Mouse (Mus musculus): ENCODE measurements around the gene Foxl1.

The Foxl1 gene

DNA sequence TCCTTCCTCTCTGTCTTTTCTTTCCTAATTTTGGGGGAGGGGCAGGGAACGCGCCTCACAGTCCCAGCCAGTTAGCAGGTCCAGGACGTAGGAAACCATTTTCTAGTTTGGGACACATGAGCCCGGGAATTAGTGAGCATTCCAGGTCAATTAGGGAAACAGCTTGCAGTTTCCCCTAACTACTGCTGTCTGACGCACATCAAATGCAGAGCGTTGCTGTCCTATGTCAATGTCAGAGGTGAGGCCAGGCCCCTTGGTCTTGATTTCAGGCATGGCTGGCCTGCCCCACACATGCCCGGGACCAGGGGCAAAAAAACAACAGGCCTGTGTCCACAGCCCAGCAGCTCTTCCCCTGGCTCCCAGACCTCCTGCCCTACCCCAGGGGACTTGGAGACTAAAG lies 42.4 kb downstream of the Foxl1 start:
- peak; percentile 91 for DNase-seq (ENCODE audit: low spot score)

DNA sequence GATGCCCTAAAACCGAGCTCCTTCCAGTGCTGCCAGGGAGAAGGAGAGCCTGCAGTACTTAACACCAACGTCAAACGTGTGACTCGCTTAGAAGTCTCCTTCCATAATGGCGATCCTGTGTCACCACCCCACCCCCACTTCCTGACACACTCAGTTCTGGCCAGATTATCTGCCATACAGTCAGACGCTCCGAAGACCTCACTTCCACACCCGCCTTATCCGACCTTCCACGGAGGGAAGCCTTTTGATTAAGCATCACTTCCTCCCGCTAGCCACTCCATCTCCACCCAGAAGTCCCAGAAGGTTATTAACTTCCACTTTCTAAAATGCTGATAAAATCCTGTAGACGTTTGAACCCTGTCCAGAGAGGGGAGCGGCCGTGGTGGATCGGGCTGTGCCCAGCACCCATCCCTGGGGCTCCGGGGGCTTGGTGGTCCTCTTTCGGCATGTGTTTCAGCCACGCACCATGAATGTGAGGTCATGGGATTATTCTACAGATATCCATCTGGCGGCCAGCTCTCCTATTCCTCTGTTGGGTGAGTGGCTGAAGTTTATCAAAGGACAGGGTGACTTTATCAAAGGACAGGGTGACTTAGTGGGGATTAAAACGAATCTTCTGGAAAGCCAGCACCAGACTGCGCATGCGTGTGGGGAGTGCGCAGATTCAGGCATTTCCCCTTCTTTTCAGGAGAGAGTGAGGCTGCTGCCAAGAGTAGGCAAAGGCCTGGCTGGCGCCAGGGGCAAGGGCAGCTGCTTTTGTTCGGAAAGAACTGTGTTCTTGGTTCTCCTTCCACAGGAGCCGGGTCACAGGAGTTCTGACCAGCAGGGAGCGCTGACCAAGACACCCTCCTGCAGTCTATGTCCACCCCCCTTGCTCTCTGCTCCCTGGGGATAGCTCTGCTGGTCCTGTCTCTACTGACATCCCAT lies 43.1 kb downstream of the Foxl1 start:
- peak; percentile 93 for DNase-seq (ENCODE audit: low spot score)

DNA sequence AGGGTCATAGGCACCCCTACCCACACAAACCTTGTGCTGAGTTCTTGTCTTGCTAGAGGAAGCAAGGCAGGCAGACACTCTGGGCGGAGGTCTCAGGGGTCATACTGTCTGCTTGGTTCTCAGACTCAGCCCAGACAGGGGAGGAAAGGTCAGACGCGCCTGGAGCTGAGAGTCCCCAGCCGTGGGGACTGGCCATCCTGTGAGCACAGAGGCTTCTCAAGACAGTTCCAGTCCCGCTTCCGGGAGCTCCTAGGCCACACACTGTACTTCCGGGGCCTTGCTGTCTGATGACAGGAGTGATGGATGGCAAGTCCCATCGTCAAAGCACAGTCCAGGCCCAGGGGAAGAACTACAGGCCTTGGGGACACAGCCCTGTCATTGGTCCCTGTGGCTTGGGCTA lies 44.8 kb downstream of the Foxl1 start:
- no peak for DNase-seq (ENCODE audit: low spot score)

DNA sequence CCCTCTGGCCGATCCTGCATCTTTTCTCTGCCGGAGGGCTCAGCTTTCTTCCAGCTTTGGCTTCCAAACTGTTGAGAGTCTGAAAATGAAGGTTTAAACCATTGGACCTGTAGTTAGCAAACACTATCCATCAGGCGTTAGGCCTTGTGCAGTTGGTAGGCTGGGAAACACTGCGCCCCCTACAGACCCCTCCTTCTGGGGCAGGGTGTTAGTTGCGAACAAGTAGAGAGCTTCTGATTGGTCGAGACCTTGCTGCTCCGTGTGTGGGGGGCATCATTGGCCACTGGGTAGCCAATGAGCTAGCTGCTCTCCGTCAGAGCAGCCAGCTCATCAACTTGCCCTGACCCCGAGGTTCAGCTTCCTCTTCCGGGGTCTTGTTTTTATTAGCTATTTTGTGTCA lies 46.4 kb downstream of the Foxl1 start:
- no peak for DNase-seq (ENCODE audit: low spot score)

DNA sequence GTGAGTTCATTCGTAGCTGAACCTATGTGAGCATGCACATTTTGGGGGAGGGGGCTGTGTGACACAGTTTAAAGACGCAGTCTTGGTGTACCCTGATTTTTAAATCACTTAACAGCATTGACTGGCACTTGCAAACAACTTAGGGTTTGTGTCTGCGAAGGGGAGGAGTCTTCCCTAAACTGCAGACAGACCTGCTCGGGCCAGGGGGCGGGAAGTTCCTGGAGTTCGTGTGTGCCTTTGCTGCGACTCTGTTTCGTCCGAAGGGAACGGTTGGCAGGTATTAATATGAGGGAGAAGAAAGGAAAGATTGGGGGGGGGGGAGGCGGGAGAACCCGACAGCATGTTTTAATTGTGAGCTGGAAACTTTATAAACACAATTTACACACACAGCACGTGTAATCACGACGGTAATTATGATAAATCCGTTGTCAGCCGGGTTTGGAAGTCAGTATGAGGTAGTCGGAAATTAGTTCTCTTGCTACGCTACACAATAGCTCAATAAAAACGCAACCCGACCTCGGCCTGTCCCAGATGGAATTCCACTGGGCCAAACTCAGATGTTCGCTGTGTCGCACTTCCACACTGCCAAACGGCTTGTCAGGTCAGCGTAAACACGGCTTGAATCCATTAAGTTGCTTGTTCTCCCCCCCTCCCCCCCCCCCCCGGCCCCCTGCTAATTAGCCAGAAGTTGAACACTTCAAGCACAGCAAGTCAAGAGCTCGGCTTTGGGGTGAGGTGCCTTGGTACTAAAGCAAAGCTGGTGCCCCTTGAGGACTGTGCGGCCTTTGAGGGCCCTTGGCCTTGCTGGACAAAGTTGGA lies 47.2 kb downstream of the Foxl1 start:
- no peak for DNase-seq (ENCODE audit: low spot score)

DNA sequence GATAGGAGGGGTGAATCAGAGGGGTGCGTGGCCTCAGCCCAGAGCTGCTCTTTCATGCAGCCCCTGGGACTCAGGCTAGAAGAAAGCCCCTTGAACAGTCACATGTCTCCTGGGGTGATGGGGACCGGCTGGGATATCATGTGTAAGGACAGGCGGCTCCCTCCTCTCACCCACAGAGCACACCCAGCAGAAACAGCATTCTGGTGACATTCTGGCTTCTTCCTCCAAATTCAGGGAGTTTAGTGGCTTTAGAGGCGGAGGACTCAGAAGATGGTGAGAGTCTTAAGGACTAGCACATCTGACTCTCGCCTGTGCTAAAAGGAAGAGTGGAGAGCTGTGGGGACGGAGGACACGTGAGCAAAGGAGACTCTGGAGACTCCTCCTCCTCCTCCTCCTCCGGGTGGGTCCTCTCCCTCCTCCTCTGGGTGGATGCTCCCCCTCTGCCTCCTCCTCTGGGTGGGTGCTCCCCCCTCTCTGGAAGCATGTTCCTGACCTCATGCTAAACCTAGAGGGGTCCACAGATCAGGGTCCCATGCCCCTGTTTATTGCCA lies 47.9 kb downstream of the Foxl1 start:
- DNase-seq (ENCODE audit: low spot score) = no peak

DNA sequence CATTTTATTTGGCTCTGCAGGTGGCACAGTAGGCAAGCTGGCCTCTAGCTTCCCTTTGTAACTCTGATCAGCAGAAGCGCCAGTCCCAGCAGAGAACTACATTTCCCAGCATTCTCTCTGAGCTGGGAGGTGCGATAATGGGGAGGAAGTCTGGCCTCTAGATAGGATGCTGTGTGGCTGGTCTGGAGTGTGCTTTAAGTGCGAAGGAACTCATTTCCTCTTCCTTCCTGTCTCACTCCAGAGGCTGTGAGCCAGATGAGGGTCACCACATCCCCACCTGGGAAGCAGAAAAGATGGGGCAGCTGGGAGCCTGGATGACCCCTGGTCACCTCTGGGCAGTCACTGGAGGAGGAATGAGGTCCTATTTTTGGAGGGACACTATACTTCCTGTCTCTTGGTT lies 48.6 kb downstream of the Foxl1 start:
- DNase-seq (ENCODE audit: low spot score) = peak; percentile 42

Data from MN1 (cell line).